Mouse (Mus musculus) urinary bladder, postnatal 0 days (tissue): ENCODE data around the gene Neurog2. TPM values are rescaled to one million over a fixed set of nuclear protein-coding genes. Genes with fewer than 3 reads are reported as not detected.

ENCODE experiments used
- polyA plus RNA-seq: library from polyadenylated mRNA; unstranded; fragments of >200 nt; fragmentation: Nextera tagmentation; extraction: Ambion mirVana; gene quantifications from 2 replicates; pipeline ENCODE4 v1.2.1, GENCODE M21; 2015

Neurog2 gene
- not detected in 2 replicates for polyA plus RNA-seq

GRCm38 (mm10) chr3:127633080-127634032 lies at the start of gene Neurog2:
TSS of gene Neurog2 (plus strand) at chr3:127633135.

Other genes starting within 250 kb of the Neurog2 start
- gene Ank2, start 133.8 kb upstream of the Neurog2 start, polyA plus RNA-seq = 8.7 and 9.0 TPM in 2 replicates
- gene Larp7, start 79.8 kb upstream of the Neurog2 start, polyA plus RNA-seq = 27.9 and 36.8 TPM in 2 replicates
- gene Zgrf1, start 79.6 kb upstream of the Neurog2 start, polyA plus RNA-seq = 2.5 and 3.4 TPM in 2 replicates
- gene Alpk1, start 147.4 kb downstream of the Neurog2 start, polyA plus RNA-seq = 2.2 and 2.6 TPM in 2 replicates
- gene Tifa, start 156.7 kb downstream of the Neurog2 start, polyA plus RNA-seq = 5.2 TPM in 2 replicates
- 29.9 and 31.0 TPM in 2 replicates for gene Ap1ar, start 204.4 kb downstream of the Neurog2 start, polyA plus RNA-seq